Mouse (Mus musculus) heart, postnatal 0 days (tissue): ENCODE measurements at regions not wholly inside any gene's neighbourhood (a gene's known extent, or its start where the extent isn't known, plus 50 kb on each side); places are given as distances from the start of the nearest gene placed in this dataset.

Source experiments
- CTCF ChIP-seq: IDR thresholded peaks from 2 replicates; pipeline ENCODE4 v1.5.1; 2016; ENCODE audit warnings: antibody characterized with exemption, control low read depth, low read depth
- EP300 ChIP-seq: IDR thresholded peaks from 2 replicates; pipeline ENCODE4 v1.6.1; 2016; ENCODE audit warnings: antibody characterized with exemption, low read depth

DNA sequence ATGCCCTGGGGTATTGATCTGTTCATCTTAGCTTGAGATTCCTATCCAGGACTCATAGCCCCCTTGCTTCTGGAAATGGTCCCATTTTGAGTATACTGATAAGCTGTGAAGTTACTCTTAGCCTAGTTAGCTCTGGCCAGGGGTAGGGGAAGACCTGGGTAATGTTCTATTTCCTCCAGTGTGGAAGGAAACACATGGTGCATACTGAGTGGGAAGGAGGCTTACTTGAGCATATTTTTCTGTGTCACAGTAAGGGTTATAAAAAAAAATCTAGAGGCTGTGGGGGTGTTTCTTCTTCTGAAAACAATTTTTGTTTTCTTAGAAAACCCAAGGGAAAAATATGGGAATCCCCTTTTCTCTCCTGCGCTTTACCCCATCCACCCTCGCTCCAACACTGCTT, 124.4 kb downstream of the Tent5c start:
- TF ChIP-seq CTCF, result no peak
- no peak for TF ChIP-seq EP300
